Mouse (Mus musculus) erythroid progenitor cell, adult 5-6 weeks (primary cell): ENCODE measurements around the gene Dnajb1. TPM values are rescaled to one million over a fixed set of nuclear protein-coding genes. Genes with fewer than 3 reads are reported as not detected.
A peak's percentile ranks its signal among the peaks of the same experiment; 100 is the strongest.
"Not testable (repeated sequence)": the region's sequence is repeated elsewhere in the genome, so short reads cannot be mapped to it uniquely, and the experiment has no call there.

Experiments used
- ATAC-seq: replicated peaks from 2 replicates; pipeline ENCODE4 v1.8.0; 2016; ENCODE audit warnings: moderate number of reproducible peaks, mild to moderate bottlenecking, moderate TSS enrichment, inconsistent platforms; ENCODE audit not compliant: poor library complexity, low FRiP score, severe bottlenecking
- total RNA-seq, 2 experiments: library from RNA; stranded (forward) in 1 of 2; stranded (reverse) in 1 of 2; fragments of 150-400 nt in 1 of 2; fragments of 186-747, 209-891 nt in 1 of 2; gene quantifications; 2 replicates each; pipeline versions ENCODE4 v1.2.3 to v1.2.4; 2015 to 2017; ENCODE audit warnings: low replicate concordance in 2 of 2

Gene Dnajb1
- total RNA-seq, 2 experiments from 2014 or later: 58.9 to 59.5 TPM

DNA sequence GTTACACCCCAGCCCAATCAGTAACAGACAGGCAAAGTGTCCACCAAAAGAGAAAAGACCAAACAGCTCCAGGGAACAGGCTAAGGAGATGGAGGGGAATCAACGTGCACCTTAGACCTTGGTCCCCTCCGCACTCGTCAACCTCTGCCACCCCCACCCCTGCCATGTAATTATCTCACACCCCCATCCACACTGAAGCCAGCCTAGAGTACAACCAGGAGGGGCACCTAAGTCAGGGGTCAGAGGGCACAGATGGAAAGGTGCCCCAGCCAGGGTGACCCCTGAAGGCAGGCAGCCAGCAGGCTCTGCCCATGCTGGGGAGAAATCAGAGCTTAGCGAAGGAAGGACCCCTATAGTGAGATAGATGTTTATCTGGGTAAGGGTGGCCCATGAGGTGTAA is 31.1 kb upstream of the Dnajb1 start:
- ATAC-seq: no peak

DNA sequence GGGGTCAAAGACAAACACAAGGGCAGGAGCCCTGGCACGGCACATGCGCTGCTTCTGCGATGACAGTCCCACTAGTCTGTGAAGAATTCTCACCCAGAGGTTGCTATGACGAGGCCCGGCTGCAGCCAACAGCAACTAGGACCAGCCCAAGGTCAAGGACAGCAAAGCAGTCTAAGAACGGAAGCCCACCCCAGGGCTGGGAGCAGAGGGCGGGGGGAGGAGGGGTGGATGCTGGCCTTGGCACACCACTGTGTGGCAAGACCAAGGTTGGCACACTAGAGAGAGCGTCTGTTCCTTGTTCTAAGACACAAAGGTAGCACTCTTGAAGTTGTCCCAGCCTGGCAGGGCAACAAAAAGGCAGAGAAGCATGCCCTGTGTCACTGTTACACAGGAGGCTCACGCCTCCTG is 30.6 kb upstream of the Dnajb1 start:
- ATAC-seq: no peak

DNA sequence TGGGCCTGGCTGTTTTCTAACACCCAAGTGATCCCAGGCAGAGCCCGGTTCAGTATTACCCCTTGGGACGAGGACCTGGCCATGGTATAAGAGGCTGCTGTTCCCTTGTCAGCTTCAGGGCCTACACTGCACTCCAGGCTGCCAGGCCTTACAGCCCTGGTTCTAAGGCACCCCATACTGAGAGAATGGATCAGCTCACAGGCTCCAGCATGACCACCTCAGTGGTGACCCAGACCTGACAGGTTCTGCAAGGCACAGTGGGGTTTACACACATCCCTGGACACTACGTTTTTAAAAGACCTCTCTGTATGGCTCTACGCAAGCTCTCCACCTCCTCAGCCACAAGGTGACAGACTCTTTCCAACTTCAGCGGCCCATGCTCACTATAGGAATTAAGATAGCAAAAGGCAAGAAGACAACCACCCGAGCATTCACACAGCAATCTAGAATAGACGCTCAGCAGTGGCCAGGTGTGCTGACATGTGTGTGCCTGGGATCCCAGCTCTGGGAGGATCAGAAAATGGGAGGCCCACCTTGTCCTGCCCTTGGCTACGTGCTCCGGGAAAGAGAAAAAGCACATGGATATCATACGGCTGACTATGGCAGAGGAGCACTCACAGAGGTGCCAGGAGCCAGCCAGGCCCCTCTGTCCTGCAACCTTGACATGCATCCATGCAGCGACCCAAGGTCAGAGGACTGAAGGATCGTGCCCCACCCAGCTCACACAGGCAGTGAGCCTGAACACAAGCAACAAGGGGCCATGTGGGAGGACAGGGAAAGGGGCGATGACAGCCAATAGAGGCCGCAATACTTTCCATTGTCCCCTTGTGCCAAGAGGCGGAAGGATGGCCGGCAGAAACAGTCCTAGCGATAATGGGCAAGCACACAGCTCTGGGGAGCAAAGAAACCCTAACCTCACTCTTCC is 29.6 kb upstream of the Dnajb1 start:
- ATAC-seq: no peak

DNA sequence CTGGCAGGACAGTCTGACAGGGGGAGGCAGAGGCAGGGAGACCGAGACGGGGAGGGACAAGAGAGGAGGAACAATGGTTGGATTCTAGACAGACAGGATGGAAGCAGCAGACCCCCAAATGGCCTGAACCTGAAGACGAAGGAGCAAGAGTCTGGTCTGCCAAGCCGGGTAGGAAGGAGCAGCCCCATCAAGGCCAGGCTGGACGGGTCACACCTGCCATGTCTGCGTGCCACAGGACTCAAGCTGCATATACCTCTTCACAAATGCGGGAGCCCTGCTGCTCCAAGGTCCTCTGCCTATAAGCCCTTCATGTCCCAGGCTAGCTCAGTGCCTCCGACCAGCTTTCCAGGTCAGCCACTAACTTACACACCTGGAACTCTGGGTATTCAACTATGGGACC is 28.3 kb upstream of the Dnajb1 start:
- no peak for ATAC-seq

DNA sequence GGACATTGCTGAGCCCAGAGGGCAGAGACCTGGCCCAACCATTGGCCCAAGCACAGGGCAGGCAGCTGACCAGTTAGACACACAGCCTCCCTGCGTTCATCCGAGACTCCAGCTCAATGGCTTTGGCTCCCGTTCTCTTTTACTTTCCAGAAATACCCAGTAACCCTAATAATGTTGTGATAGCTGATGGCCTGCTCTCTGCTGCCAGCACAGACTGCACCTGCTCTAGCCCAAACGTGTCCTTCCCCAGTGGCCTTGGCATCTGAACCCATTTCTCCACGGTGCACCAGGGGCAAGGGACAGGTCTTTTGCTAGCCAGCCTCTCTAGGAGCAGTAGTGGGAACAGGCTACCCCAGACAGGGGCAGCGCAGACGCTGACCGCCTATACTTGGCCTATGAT is 27.2 kb upstream of the Dnajb1 start:
- no peak for ATAC-seq

DNA sequence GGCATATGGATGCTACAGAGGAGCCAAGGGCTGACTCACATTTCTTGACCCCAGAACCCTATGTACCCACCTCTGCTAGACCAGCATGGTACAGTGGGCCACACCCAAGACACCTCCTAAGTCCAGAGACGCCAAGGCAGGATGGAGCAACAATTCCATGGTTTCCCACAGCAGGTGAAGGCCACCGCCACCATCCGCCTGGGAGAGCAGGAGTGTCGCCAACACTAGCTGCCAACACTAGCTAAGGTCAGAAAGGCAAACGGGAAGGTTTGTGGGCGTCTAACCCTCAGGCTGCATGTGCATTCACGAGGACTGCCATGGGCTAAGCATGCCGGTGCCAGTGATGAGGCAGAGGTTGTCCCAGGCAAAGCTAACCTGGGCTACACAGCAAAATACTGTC is 25.8 kb upstream of the Dnajb1 start:
- ATAC-seq: no peak

DNA sequence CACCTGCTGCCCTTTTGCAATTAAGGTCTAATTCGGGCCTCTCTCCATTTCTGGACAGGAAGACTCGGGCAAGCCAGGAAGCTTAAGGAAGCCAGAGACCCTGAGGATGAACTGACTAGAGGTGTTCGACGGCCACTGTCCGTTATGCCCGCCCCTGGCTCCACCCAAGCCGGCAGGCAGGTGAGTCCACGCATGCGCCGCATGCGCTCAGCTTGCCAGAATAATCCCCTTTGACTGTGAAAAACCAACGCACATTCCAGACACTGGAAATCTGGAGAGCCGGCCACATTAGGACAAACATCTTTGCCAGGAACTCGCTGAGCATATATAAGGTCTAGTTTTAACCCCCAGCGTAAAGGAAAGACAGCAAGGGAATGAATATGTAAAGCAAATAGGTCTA is 24.8 kb upstream of the Dnajb1 start:
- ATAC-seq: no peak

DNA sequence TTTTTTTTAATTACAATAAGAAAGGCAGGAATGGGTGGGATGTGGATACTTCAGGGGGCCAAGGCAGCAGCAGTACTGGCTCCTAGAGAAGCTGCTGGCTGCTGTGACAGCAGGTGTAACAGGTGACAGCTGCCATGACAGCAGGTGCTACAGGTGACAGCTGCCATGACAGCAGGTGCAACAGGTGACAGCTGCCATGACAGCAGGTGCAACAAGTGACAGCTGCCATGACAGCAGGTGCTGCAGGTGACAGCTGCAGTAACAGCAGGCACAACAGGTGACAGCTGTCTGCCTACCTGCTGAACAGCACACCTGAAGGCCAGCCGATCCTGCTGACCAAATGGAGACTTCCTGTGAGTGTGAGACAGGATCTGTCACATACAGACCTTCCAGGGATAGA is 23.2 kb upstream of the Dnajb1 start:
- no peak for ATAC-seq

DNA sequence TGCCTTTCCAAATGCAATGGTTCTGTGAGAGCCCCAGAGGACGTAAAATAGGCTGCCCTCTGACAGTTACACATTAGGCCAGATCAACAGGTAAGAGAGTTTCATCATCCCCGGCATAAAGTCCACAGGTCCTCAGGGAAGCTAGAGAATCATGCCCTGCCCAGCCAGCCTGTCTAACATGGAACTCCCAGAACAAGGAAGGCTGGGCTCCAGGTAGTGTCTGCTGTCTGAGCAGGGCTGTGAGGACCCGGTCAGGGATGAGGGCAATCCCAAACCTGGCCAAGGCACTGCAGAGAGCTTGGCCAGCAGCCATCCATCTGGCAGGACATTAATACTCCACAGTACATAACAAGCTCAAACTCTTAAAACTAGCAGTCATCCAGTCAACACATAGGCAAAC is 22.7 kb upstream of the Dnajb1 start:
- ATAC-seq: no peak

DNA sequence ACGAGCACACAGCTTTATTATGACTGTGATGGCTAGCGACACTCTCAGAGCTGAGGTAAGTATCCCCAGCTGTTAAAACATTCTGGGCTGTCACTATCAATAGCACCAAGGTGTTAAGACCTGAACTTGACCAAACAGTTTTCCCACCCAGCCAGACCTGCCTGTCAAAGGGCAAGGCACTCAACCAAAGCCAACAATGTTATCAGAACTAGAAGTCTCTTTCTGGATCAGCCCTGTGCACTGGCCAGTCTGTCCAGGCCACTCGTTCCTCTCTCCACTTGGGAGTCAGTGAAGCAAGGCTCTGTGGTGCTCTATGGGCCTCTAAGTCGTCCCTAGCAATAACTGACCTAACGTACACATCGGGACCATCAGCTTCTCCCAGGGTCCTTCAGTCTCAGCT is 20.3 kb upstream of the Dnajb1 start:
- no peak for ATAC-seq

DNA sequence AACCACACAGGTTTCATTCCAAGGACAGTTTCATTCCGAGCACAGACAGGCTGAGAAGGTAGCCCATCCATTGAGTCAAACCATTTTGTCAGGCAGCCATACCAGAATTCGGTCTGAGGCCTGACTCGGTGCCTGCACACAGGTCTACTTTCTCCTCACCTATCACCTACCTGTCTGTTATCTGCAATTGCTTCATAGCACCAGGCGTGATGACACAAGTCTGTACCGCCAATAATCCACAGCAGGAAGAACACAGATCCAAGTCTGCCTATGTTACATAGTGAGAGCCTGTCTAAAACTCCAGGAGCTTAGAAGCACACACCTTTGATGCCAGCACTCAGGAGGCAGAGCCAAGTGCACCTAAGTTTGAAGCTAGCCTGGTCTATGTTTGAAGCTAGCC is 19.1 kb upstream of the Dnajb1 start:
- no peak for ATAC-seq

DNA sequence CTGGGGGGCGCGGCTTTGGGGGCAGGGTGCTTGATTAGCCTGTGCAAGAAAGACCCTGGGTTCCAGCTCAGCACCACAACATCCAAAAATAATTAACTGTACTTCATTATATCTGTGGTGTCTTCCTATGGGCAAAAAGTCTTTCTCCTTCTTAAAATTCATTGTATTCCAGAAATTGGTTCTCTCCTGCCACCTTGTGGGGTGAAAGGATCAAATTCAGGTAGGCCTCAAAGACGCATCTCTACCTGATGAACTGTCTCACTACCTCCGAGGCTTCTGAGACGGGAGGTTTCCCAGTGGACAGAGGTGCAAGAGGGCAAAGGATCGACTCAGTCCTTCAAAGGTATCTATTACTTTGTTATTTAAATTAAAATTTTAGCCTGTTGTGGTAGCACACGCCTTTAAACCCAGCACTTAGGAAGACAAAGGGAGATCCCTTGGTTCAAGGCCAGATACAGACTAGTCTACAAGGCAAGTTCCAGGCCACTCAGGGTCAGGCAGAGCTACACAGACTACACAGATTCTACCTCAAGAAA is 17.4 kb upstream of the Dnajb1 start:
- ATAC-seq: no peak

DNA sequence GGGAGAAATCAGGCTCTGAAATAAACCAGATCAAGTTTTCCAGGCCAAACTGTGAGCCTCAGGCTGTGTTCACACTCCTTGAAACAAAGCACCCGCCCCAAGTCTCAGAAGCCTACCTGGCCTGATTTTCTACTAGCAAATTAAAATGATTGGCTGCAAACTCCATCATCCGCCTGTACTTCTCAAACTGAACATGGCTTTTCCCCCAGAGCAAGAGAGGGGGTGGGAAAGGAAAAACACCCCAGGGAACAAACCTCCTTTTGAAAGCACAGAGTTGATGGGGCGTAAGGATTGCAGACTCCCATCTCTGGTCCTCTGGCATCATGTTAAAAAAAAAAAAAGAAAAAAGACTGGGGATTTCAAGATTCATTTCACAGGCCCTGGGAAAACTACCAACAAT is 15.3 kb upstream of the Dnajb1 start:
- ATAC-seq: no peak

DNA sequence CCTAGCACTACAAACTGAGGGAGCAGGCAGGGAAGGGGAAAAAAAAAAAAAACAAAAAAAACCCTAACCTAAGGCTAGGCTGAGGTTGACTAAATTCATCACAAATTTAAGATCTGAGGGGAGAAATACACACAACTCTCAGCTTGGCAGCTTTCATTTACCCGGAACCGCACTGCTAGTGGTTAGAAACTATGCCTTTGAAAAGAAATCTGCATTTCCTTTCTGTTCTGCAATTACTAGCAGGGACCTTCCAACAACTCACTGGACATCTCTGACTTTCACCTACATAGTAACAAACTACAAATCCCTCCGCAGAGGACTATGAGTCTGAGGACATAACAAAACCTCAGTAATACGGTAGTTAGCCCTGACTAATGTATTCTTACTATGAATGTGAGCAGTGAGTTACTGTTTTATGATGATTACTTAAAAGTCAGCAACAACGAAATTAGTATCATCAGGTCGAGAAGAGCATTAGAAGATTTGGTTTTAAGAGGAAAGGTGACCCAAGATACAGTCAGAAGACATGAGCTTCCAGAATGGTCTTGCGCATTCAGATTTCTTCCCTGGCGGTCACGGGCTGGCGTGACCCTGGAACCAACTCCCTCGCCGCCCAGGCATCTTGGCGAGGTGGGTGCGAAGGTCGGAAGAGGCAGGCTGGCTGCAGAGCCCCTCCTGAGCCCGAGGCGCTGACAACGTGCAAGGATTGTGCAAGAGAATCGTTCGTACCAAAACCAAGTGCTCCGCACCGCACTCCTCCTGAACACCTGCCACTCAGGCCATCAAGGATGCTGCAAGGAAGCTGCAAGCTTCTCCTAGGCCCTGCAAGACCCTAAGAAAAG is 14.4 kb upstream of the Dnajb1 start:
- peak; percentile 12 for ATAC-seq

DNA sequence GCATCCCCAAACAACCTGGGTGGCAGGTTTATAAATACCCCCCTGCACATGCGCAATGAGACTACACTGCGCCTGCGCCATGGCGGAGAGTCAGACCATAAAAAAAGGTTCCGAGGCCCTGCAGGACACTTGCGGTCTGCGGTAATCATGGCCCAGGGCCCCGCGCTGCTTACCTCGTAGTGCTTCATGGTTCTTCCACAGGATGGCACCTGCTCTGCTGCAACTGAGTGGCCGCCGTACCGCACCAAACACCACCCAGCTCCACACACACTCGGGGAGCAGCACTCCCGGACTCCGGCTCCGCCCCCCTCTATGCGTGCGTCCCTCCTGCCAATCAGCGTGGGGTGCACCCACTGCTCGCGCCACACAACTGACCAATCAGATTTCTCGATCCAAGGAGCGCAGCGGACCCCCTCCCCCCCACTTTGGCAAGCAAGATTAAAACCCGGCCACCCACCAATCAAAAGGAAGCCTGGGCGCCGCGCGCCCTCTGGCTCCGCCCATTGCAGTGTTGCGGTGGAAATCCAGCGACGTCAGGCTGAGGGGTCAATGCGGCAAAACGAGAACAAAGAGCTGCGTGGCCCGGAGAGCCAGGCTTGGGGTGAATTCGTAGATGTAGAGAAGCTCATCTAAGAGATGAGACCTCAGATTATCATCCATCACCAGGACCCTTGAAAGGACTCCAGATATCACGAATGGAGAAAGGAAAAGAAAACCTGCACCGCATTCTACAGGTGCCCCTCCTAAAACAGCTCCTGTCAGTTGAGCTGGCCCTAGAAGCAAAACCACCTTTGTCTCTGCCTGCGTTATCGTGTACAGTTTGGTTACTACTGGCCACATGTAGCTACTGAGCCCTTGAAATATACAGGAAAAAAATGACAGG is 13.6 kb upstream of the Dnajb1 start:
- peak; percentile 94 for ATAC-seq

DNA sequence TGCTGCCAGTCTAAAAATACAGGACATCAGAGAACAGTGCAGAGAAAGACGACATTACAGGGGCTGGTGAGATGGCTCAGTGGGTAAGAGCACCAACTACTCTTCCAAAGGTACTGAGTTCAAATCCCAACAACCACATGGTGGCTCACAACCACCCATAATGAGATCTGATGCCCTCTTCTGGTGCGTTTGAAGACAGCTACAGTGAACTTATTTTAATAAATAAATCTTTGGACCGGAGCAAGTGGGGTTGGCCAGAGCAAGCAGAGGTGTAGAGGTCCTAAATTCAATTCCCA is 13.0 kb upstream of the Dnajb1 start:
- not testable (repeated sequence) for ATAC-seq

DNA sequence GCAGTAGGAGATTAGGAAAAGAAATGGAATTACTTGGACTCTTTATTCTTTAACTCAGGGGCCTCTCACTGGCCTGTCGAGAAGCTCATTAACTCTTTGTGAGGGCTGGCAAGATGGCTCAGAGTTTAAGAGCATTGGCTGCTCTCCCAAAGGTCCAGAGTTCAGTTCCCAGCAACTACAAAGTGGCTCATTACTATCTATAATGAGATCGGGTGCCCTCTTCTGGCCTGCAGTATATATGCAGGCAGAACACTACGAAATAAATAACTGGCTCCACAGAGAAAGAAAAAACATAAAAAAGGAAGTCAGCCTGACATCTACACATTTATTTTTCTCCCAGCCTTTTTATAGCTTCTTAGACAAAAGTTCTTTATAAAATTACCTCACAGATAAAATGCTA is 11.6 kb upstream of the Dnajb1 start:
- no peak for ATAC-seq

DNA sequence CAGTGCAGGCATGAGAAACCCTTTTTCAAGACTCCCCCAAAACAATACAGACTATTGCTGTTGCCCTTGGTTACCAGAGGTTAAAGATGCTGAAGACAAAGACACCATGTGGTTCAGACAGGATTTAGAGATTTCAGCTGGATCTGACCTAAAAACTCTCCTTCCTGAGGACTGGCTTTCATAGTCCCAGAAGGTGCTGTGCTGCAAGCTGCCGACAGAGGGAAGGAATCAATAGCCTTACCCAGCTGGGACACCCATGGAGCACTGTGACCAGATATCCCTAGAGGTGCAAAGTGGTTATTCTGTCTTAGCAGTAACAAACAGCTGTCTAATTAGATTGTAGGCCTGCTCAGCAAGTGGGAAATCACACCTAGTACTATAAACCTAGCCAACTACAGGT is 9.8 kb upstream of the Dnajb1 start:
- ATAC-seq: no peak

DNA sequence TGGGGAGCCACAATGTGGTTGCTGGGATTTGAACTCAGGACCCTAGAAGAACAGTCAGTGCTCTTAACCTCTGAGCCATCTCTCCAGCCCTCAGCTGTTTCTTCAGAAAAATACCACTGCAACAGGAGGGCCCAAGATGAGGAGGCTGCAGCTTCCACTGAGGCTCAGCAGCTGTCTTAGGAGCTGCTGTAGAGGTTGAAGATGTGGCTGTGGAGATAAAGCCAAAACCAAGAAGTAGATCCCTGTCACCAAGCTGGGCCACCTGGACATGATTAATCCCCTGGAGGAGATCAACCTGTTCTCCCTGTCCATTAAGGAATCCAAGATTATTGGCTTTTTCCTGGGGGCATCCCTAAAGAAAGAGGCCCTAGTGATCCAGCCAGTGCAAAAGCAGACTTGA is 8.2 kb upstream of the Dnajb1 start:
- peak; percentile 57 for ATAC-seq

DNA sequence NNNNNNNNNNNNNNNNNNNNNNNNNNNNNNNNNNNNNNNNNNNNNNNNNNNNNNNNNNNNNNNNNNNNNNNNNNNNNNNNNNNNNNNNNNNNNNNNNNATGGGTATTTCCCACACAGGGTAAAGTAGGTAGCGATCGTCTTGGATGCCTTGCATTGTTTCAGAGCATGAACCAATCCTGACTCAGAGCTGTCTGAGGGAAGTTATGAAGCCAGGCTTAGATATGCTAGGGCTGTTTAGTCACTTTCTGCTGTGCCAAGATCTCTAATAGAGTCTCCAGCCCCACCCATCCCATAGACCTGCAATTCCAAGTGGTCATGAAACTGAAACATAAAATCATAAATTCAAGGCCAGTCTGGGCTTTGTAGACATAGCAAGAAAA is 5.4 kb upstream of the Dnajb1 start:
- no peak for ATAC-seq
